Mouse (Mus musculus): ENCODE results near the gene Nrxn3. TPM values are rescaled to one million over a fixed set of nuclear protein-coding genes. Genes with fewer than 3 reads are reported as not detected.

The Nrxn3 gene
- total RNA-seq, 2 experiments from 2014 or later = 0.60 to 0.67 TPM

GRCm38 (mm10) chr12:88900728-88901080, 178.0 kb downstream of the Nrxn3 start:
- no peak for DNase-seq
- intact Hi-C loops (cut with DNase I) = no loop called here

- DNase-seq = no peak
- intact Hi-C loops (cut with DNase I) = no loop called here
Observed at GRCm38 (mm10) chr12:88910761-88911160, 188.1 kb downstream of the Nrxn3 start.

DNA sequence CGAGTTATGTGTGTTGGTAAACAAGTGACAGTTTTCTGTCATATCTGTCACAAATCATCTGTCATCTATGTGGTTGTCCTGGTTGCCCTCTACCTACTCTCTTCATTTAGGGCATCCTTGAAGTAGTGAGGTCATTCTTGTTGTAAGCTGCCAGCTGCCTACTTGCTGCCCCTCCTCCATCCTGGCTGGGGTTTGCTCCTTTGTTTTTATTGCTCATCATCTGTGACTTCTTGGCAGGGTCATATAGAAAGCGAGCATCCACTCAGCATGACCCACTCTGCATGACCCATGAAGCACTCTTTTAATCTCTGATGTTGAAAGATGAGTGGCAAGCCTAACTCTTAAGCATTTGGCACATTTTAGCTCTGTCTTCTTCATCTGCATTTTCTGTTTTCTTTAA, 194.1 kb downstream of the Nrxn3 start:
- intact Hi-C loops (cut with DNase I) = no loop called here
- DNase-seq = no peak

DNA sequence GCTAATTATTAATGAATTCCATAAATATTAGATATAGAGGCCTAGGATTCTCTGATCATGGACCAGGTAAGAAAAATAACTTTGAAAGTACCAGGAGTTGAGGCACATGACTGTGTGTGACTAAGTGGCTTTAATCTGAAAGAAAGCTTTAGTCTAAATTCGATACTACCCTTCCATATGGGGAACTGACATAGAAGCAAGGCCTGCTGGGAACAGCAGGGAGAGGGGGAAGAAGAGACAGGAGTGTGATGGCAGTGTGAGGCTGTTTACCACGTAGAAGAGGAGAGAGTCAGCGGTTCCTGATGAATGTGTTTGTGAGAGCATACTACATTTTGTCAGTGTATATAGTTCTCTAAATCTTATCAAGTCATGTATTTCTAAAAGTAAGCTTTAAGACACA, 202.2 kb downstream of the Nrxn3 start:
- intact Hi-C loops (cut with DNase I) = no loop called here
- no peak for DNase-seq

DNA sequence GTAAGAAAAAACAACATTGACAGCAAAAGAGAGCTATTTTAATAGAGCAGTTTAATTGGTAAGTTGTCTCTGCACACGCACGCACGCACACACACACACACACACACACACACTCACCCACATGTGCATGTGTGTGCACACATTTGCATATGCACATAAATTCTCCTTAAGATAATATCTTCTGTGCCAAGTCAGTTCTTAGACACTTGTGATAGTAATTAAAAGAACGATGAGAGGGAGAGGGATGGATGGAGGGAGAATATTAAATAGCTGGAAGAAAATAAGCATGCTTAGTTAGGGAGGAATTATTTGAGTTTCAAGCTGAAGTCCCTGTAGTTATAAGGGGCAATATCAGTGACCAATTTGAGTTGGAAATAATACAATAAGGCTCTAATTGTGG, 203.6 kb downstream of the Nrxn3 start:
- no peak for DNase-seq
- intact Hi-C loops (cut with DNase I) = no loop called here

DNA sequence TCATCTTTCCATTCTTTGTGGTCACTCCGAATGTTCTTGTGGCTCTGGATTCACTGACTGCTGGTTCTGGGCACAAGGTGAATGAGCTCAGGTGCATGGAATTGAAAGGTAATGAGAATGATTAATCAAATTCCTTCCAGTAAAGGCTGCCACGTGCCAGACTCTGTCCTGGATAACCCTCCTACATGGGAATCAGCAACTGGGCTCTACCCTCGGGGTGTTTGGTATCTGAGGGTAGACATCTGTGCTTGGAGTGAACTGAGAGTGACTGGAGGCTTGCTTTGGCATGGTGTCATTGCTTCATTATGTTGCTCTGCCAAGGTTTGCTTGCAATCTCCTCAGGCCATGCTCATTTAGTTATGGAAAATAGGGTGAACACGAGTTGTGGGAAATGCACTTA, 209.0 kb downstream of the Nrxn3 start:
- intact Hi-C loops (cut with DNase I) = no loop called here
- no peak for DNase-seq

DNA sequence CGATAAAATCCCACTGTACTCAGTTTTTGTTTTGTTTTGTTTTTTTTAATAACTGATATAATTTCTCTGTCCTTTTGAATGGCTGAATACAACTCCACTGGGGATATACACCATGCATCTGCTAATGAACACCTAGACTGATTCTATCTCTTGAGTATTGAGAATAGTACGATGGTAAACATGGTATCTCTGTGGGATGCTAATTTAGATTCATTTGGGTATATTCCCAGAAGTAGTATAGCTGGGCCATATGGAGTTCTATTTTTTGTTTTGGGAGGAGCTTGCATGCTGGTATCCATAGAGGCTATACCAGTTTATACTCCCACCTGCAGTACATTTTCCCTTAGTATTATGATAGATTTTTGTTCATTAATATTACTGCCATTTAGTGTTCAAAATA, 217.0 kb downstream of the Nrxn3 start:
- intact Hi-C loops (cut with DNase I) = no loop called here
- DNase-seq = no peak

DNA sequence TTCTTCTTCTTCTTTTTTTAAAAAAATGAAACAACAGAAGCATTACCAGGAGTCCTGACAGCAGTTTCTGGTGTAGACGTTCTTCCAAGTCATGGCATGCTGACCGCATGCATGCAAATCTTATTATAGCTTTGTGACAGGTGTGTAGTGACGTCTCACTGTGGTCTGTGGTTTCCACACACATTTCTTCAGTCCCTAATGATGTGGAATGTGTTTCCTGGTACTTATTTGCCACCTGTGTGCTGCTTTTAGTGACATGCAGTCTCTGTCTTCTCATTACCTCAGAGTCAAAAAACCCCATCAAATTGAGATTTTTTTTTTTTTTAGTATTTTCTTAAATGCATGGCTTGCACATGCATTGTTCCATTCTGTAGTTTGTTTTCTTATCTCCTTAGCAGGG, 222.3 kb downstream of the Nrxn3 start:
- intact Hi-C loops (cut with DNase I) = no loop called here

GRCm38 (mm10) chr12:88949870-88950269, 227.2 kb downstream of the Nrxn3 start:
- intact Hi-C loops (cut with DNase I) = no loop called here
- no peak for DNase-seq

More for the DNA sequence above, 222.3 kb downstream of the Nrxn3 start:
- no peak for DNase-seq

DNA sequence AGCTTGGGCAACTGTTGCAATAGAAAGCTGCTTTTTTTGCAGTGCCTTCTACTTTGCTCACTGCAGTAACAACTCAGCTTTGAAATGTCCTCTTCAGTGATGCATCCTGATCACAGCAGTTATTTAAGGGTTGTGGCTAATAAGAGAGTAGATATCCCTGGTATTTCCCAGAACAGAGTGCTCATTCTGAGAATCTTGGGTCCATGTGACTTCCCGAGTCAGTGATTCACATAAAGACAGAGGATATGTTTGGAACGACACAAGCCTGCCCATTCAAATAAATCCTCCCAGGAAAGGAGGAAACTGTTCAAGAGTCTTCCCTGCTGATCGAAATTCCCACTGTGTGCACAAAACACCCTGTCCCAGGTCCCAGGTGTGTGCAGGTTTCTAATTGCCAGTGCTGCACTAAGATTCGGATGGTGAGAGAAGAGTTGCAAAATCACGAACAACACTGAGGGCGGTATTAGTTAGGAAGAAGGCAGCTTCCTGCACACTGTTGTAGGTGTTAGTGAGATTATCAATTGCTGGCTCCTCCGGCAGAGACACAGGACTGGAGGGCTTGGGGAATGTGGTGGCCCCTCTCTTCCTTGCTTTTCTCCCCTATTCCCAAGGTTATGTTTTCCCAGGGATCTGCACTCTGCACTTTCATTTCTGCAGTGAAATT, 230.4 kb downstream of the Nrxn3 start:
- intact Hi-C loops (cut with DNase I) = no loop called here

DNA sequence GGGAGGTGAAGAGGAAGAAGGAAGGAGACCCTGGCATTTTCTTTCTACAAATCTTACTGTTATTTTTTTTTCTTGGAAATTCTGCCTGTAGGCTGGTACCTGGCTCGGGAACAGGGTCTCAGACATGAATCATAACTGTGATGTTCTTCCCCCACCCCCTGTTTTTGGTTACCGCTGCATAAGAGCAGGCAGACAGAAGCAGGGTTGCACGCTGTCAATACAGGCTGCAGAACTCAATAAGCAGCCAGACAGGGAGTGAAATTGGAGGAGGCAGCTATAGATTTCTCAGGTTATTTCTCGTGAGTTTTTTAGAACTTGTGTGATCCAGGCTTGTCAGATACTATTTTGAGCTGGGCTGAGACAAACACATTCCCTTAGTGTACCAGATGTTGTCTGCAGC, 231.1 kb downstream of the Nrxn3 start:
- DNase-seq = no peak
- intact Hi-C loops (cut with DNase I) = no loop called here

More for the DNA sequence above, 230.4 kb downstream of the Nrxn3 start:
- no peak for DNase-seq

DNA sequence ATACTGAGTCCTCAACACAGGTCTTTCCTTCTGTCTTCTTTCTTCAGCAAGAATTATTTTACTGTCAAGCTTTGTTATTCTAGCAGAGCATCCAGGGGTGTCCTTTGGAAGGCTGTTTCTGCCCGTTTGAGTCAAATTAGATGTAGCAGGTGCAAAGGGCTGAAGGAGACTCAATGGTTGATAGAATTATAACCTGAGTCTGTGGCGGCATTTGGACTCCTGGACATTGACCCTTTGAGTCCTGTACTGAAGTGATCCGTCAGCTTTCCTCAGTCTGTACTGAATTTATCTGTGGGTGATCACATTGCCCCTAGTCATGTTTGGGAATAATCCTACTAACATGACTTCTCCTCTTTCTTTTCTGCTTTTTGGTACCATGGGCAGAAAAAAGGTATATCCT, 234.8 kb downstream of the Nrxn3 start:
- intact Hi-C loops (cut with DNase I) = no loop called here
- no peak for DNase-seq

DNA sequence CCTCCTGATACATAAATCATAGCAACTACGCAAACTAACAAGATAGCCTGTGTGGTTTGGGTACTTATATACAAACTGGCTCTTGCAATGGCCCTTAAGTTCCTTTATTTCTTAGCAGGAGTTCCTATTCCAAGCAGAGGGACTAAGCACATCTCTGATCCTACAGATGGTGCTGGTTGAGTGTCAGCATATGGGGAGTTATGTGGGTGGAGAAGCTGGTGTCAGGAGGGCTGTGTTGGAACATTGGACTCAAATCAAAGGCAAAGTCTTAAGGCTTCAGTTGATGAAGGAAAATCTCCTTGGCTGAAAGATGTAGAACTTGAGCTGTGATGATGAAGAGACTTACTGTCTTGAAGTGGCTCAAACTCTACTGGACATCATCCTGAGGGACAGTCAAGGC, 238.1 kb downstream of the Nrxn3 start:
- no peak for DNase-seq
- intact Hi-C loops (cut with DNase I) = no loop called here

- intact Hi-C loops (cut with DNase I) = no loop called here
Observed at GRCm38 (mm10) chr12:88966329-88966728, 243.7 kb downstream of the Nrxn3 start.

GRCm38 (mm10) chr12:88976621-88977020, 253.9 kb downstream of the Nrxn3 start:
- intact Hi-C loops (cut with DNase I) = no loop called here
- DNase-seq = no peak

More at GRCm38 (mm10) chr12:88966329-88966728, 243.7 kb downstream of the Nrxn3 start:
- DNase-seq = no peak

DNA sequence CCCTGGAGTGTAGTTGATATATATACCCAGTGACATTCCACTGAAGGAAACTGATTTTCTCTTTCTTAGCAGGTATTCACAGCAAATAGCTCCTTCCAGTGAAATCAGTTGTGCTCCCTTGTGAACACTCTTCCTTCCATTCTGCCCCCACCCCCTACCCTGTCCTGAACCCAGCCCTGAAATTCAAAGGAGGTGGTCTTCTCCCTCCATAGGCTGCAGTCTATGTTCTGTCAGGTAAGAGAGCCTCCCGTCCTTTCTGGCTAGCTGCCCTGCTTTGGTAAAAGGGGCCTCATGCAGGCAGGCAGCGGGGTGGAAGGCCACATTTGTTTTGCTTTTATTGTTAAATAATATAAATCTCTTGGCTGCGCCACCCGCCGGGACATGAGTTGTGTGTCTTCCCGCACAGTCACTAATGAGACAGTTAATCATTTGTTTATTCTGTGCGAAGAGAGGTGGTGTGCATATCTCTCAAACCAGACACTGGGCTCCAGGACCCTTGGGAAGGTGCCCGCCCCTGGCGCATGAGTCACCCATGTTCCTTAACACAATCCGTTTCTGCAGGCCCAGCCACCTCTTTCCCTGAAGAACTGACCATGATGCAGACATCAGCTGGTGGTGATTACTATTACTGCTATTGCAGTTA, 261.1 kb downstream of the Nrxn3 start:
- intact Hi-C loops (cut with DNase I) = no loop called here
- peak; percentile 1 to 9 for DNase-seq

DNA sequence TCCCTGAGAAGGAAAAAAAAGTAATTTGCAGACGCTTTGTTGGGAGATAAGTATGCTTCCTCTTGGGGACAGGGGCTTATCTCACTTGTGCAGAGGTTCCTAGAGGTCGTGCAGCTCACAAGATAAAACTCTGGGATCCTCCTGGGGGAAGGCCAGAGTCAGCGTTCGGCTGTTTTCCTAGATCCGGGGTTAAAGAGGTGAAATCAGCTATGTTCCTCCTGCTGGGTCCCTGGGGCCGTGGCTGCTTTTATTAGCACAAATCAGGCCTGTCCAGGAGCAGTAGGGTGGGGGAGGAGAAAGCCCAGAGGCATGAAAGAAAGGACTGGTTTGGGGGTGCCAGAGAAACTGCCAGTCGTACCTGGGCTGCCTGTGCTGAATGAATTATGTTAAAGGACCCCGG, 261.7 kb downstream of the Nrxn3 start:
- intact Hi-C loops (cut with DNase I) = no loop called here
- peak; percentile 5 to 12 for DNase-seq

- peak; percentile 0 to 4 for DNase-seq
- intact Hi-C loops (cut with DNase I) = no loop called here
Observed at GRCm38 (mm10) chr12:88984804-88985203, 262.1 kb downstream of the Nrxn3 start.

GRCm38 (mm10) chr12:88987046-88987445, 264.4 kb downstream of the Nrxn3 start:
- intact Hi-C loops (cut with DNase I) = no loop called here
- DNase-seq = no peak

DNA sequence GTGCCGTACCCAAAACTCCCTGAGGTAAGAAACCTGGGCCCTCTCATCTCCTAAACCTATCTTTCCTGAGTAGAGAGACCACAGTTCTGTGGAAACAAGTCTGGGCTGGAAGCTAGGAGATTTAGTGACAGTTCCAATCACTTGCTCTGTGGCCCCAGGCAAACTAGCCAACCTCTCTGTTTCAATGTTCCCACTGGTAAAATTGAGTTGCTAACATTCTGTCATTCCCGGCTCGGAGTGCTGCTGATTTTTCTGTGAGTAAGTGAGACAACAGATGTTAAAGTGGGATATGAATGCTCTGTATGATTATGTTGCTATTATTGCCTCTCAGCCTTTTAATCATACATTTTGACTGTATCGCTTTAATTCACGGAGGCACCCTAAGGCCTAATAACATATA, 268.1 kb downstream of the Nrxn3 start:
- no peak for DNase-seq
- intact Hi-C loops (cut with DNase I) = loop anchor here (5.0 kb wide), 2 partner anchors 312 to 392 kb away; no protein-coding TSS in a partner anchor

GRCm38 (mm10) chr12:88992141-88992540, 269.5 kb downstream of the Nrxn3 start:
- DNase-seq = peak; percentile 4 to 27
- intact Hi-C loops (cut with DNase I) = loop anchor here (1.0 to 5.0 kb wide), 3 partner anchors 114 to 390 kb away; no protein-coding TSS in a partner anchor

- intact Hi-C loops (cut with DNase I) = loop anchor here (5.0 kb wide), 2 partner anchors 309 to 389 kb away; no protein-coding TSS in a partner anchor
- no peak for DNase-seq
Observed at GRCm38 (mm10) chr12:88993788-88994187, 271.1 kb downstream of the Nrxn3 start.

Measured in heart, postnatal 10 days (tissue).